Mouse (Mus musculus) midbrain, embryonic 11.5 days (tissue): ENCODE data around the gene Slit1. TPM values are rescaled to one million over a fixed set of nuclear protein-coding genes. Genes with fewer than 3 reads are reported as not detected.

Source experiments
- ATAC-seq: fragments of 200-750 bp; cut with Nextera tagmentation; 2 replicates; pipeline ENCODE4 v1.8.0; 2017; ENCODE audit warnings: moderate TSS enrichment, moderate library complexity; ENCODE audit not compliant: low FRiP score
- DNase-seq: peaks from one replicate; pipeline ENCODE4 v3.0.0; 2015; ENCODE audit warnings: low spot score; ENCODE audit errors: missing footprints
- H3K27ac ChIP-seq: fragments of 300-500 bp; sonication (generic); 2 replicates; pipeline ENCODE4 v1.5.1; 2014; ENCODE audit warnings: low read depth, low read length
- H3K27me3 ChIP-seq: fragments of 300-500 bp; sonication (generic); 2 replicates; pipeline ENCODE4 v1.6.1; 2014; ENCODE audit warnings: mild to moderate bottlenecking, low read length, moderate library complexity, mixed read lengths; ENCODE audit not compliant: control insufficient read depth, insufficient read depth
- H3K36me3 ChIP-seq: fragments of 300-500 bp; sonication (generic); 2 replicates; pipeline ENCODE4 v1.6.1; 2014; ENCODE audit warnings: mild to moderate bottlenecking, low read length, moderate library complexity, mixed read lengths; ENCODE audit not compliant: control insufficient read depth, insufficient read depth
- H3K4me1 ChIP-seq: fragments of 300-500 bp; sonication (generic); 2 replicates; pipeline ENCODE4 v1.6.1; 2014; ENCODE audit warnings: low read length; ENCODE audit not compliant: control insufficient read depth, insufficient read depth
- H3K4me2 ChIP-seq: fragments of 300-500 bp; sonication (generic); 2 replicates; pipeline ENCODE4 v1.6.1; 2014; ENCODE audit warnings: mild to moderate bottlenecking, moderate library complexity
- H3K4me3 ChIP-seq: fragments of 300-500 bp; sonication (generic); 2 replicates; pipeline ENCODE4 v1.5.1; 2014; ENCODE audit warnings: low read depth, low read length
- H3K9ac ChIP-seq: fragments of 300-500 bp; sonication (generic); 2 replicates; pipeline ENCODE4 v1.6.1; 2014; ENCODE audit warnings: low read length
- H3K9me3 ChIP-seq: fragments of 300-500 bp; sonication (generic); 2 replicates; pipeline ENCODE4 v1.6.1; 2016; ENCODE audit warnings: low read length; ENCODE audit not compliant: control insufficient read depth
- WGBS: fragments of 180-500 bp; shearing (Covaris S2); extraction: QIAGEN DNeasy Blood & Tissue Kit; methylation state at CpG from one replicate; pipeline ENCODE4 v1.1.7; 2014; 5-methylcytosine and 5-hydroxymethylcytosine counted together
- polyA plus RNA-seq: library from polyadenylated mRNA; unstranded; fragments of >200 nt; fragmentation: Nextera tagmentation; extraction: Ambion mirVana; gene quantifications from 2 replicates; pipeline ENCODE4 v1.2.1, GENCODE M21; 2014

Gene Slit1
- polyA plus RNA-seq, 1 experiment from 2014 or later: 10.2 TPM

GRCm38 (mm10) chr19:41675583-41675982 is 67.9 kb downstream of the Slit1 start:
- Histone ChIP-seq H3K9me3 (no peaks in the 10 kb centered on the region), H3K4me1 (peaks cover 32% of the 10 kb centered on the region), H3K27me3 (no peaks in the 10 kb centered on the region; the same call in 1 of the 2 replicates), H3K9ac (no peak overlapping the region), H3K4me2 (no peak overlapping the region), H3K4me3 (no peak overlapping the region), H3K27ac (no peak overlapping the region), H3K36me3 (no peaks in the 10 kb centered on the region)
- ATAC-seq: no peak
- WGBS: 68% methylated on average over 8 of the region's 8 CpGs
- DNase-seq: no peak

GRCm38 (mm10) chr19:41674366-41674765 is 69.1 kb downstream of the Slit1 start:
- Histone ChIP-seq H3K4me3 (no peak overlapping the region), H3K4me2 (no peak overlapping the region), H3K27me3 (no peaks in the 10 kb centered on the region; the same call in 1 of the 2 replicates), H3K9me3 (no peaks in the 10 kb centered on the region), H3K4me1 (peaks cover 38% of the 10 kb centered on the region), H3K36me3 (no peaks in the 10 kb centered on the region), H3K9ac (no peak overlapping the region), H3K27ac (no peak overlapping the region)
- ATAC-seq (no peak), DNase-seq (no peak)
- WGBS: 84% methylated on average over 4 of the region's 4 CpGs

- H3K27me3 ChIP-seq: peaks cover 3% of the 10 kb centered on the region; the same call in 1 of the 2 replicates
- peaks cover 35% of the 10 kb centered on the region for H3K4me1 ChIP-seq
- H3K4me2 ChIP-seq: no peak overlapping the region
- H3K9ac ChIP-seq: no peak overlapping the region
- DNase-seq (no peak), ATAC-seq (no peak)
- H3K27ac ChIP-seq: no peak overlapping the region
- H3K9me3 ChIP-seq: no peaks in the 10 kb centered on the region
- no peaks in the 10 kb centered on the region for H3K36me3 ChIP-seq
- WGBS: 45% methylated on average over 4 of the region's 4 CpGs
- no peak overlapping the region for H3K4me3 ChIP-seq
These were observed 70.6 kb downstream of the Slit1 start for GRCm38 (mm10) chr19:41672836-41673235.

- H3K4me3 ChIP-seq: no peak overlapping the region
- peak overlapping the region; percentile 20; the same call in 1 of the 2 replicates for H3K27ac ChIP-seq
- ATAC-seq (0 out of 2 replicates have a peak, but pooled peaks have one; percentile 12), DNase-seq (no peak)
- no peak overlapping the region for H3K9ac ChIP-seq
- WGBS: 33% methylated on average over 7 of the region's 7 CpGs
- no peak overlapping the region for H3K4me2 ChIP-seq
- H3K27me3 ChIP-seq: peaks cover 9% of the 10 kb centered on the region; the same call in 1 of the 2 replicates
- no peaks in the 10 kb centered on the region for H3K9me3 ChIP-seq
- H3K4me1 ChIP-seq: peaks cover 28% of the 10 kb centered on the region
- H3K36me3 ChIP-seq: no peaks in the 10 kb centered on the region
These were observed 72.5 kb downstream of the Slit1 start for GRCm38 (mm10) chr19:41670931-41671330.

- peaks cover 14% of the 10 kb centered on the region; the same call in 1 of the 2 replicates for H3K27me3 ChIP-seq
- H3K9ac ChIP-seq: no peak overlapping the region
- peaks cover 25% of the 10 kb centered on the region for H3K4me1 ChIP-seq
- H3K27ac ChIP-seq: peak overlapping the region; percentile 13; the same call in 1 of the 2 replicates
- H3K4me3 ChIP-seq: no peak overlapping the region
- no peak for DNase-seq
- WGBS: 11% methylated on average over 5 of the region's 5 CpGs
- no peaks in the 10 kb centered on the region for H3K36me3 ChIP-seq
- ATAC-seq: peak; percentile 59
- no peak overlapping the region for H3K4me2 ChIP-seq
- no peaks in the 10 kb centered on the region for H3K9me3 ChIP-seq
These were observed 73.0 kb downstream of the Slit1 start for GRCm38 (mm10) chr19:41670473-41670872.

GRCm38 (mm10) chr19:41669747-41670342 is 73.6 kb downstream of the Slit1 start:
- Histone ChIP-seq H3K36me3 (no peaks in the 10 kb centered on the region), H3K27ac (peak overlapping the region; percentile 45; the same call in 1 of the 2 replicates), H3K27me3 (peaks cover 14% of the 10 kb centered on the region; the same call in 1 of the 2 replicates), H3K4me1 (peaks cover 23% of the 10 kb centered on the region), H3K9ac (no peak overlapping the region), H3K9me3 (no peaks in the 10 kb centered on the region), H3K4me2 (no peak overlapping the region), H3K4me3 (no peak overlapping the region)
- ATAC-seq (peak; percentile 58), DNase-seq (no peak)
- WGBS: 18% methylated on average over 12 of the region's 12 CpGs

GRCm38 (mm10) chr19:41667591-41667990 is 75.9 kb downstream of the Slit1 start:
- H3K4me2 ChIP-seq: no peak overlapping the region
- no peaks in the 10 kb centered on the region for H3K9me3 ChIP-seq
- WGBS: 58% methylated on average over 6 of the region's 6 CpGs
- no peak overlapping the region for H3K9ac ChIP-seq
- ATAC-seq (no peak), DNase-seq (no peak)
- H3K36me3 ChIP-seq: no peaks in the 10 kb centered on the region
- H3K27me3 ChIP-seq: peaks cover 14% of the 10 kb centered on the region; the same call in 1 of the 2 replicates
- H3K4me1 ChIP-seq: peaks cover 40% of the 10 kb centered on the region
- no peak overlapping the region for H3K27ac ChIP-seq
- no peak overlapping the region for H3K4me3 ChIP-seq

GRCm38 (mm10) chr19:41665941-41666340 is 77.5 kb downstream of the Slit1 start:
- WGBS: 69% methylated on average over 4 of the region's 4 CpGs
- peaks cover 14% of the 10 kb centered on the region; the same call in 1 of the 2 replicates for H3K27me3 ChIP-seq

GRCm38 (mm10) chr19:41663506-41664242 is 79.8 kb downstream of the Slit1 start:
- Histone ChIP-seq H3K4me3 (no peak overlapping the region), H3K27ac (peak overlapping the region; percentile 11; the same call in 1 of the 2 replicates), H3K4me1 (peaks cover 20% of the 10 kb centered on the region), H3K9me3 (no peaks in the 10 kb centered on the region), H3K27me3 (peaks cover 25% of the 10 kb centered on the region), H3K9ac (peak overlapping the region; percentile 24; the same call in 1 of the 2 replicates), H3K4me2 (peak overlapping the region; percentile 9; the same call in 1 of the 2 replicates), H3K36me3 (no peaks in the 10 kb centered on the region)
- WGBS: 4% methylated on average over 13 of the region's 13 CpGs
- DNase-seq (peak; percentile 89), ATAC-seq (peak; percentile 74)

More at GRCm38 (mm10) chr19:41665941-41666340, 77.5 kb downstream of the Slit1 start:
- Histone ChIP-seq H3K9ac (no peak overlapping the region), H3K4me2 (no peak overlapping the region), H3K4me3 (no peak overlapping the region), H3K4me1 (peaks cover 35% of the 10 kb centered on the region), H3K9me3 (no peaks in the 10 kb centered on the region), H3K36me3 (no peaks in the 10 kb centered on the region), H3K27ac (no peak overlapping the region)
- ATAC-seq: no peak
- no peak for DNase-seq
